Mouse (Mus musculus): ENCODE data around the gene Coa6. TPM values are rescaled to one million over a fixed set of nuclear protein-coding genes. Genes with fewer than 3 reads are reported as not detected.

Coa6 gene
- polyA plus RNA-seq, 1 experiment = 50.2 TPM

GRCm38 (mm10) chr8:126460274-126460673, 38.0 kb downstream of the Coa6 start:
- Histone ChIP-seq H3K27me3 (ENCODE audit: control insufficient read depth, insufficient read depth, low read length) (no peaks in the 10 kb centered on the region), H3K4me1 (ENCODE audit: control insufficient read depth, insufficient read depth, insufficient read length, low read length) (no peaks in the 10 kb centered on the region)
- WGBS = 52% methylated on average over 3 of the region's 3 CpGs

GRCm38 (mm10) chr8:126461735-126462134, 39.4 kb downstream of the Coa6 start:
- no peak overlapping the region for H3K27ac ChIP-seq (ENCODE audit: insufficient read depth, low read depth, low read length)
- peaks cover 16% of the 10 kb centered on the region; the same call in 1 of the 2 replicates for H3K36me3 ChIP-seq (ENCODE audit: control insufficient read depth, insufficient read depth, low read length)
- WGBS = 66% methylated on average over 7 of the region's 7 CpGs
- H3K4me1 ChIP-seq (ENCODE audit: control insufficient read depth, insufficient read depth, insufficient read length, low read length) = no peaks in the 10 kb centered on the region
- H3K4me3 ChIP-seq (ENCODE audit: low read depth, low read length) = no peak overlapping the region
- H3K27me3 ChIP-seq (ENCODE audit: control insufficient read depth, insufficient read depth, low read length) = no peaks in the 10 kb centered on the region
- no peak for TF ChIP-seq POLR2A (IDR thresholded peaks at IDR 0.05; ENCODE audit: low read depth, low read length)
- no peak for TF ChIP-seq CTCF (IDR thresholded peaks at IDR 0.05; ENCODE audit: extremely low read depth, insufficient read length, insufficient replicate concordance, low read depth, low read length)

More at GRCm38 (mm10) chr8:126460274-126460673, 38.0 kb downstream of the Coa6 start:
- H3K27ac ChIP-seq (ENCODE audit: insufficient read depth, low read depth, low read length) = no peak overlapping the region
- H3K36me3 ChIP-seq (ENCODE audit: control insufficient read depth, insufficient read depth, low read length) = peaks cover 17% of the 10 kb centered on the region
- no peak overlapping the region for H3K4me3 ChIP-seq (ENCODE audit: low read depth, low read length)
- TF ChIP-seq CTCF (IDR thresholded peaks at IDR 0.05; ENCODE audit: extremely low read depth, insufficient read length, insufficient replicate concordance, low read depth, low read length) (peak; percentile 68; the same call in 1 of the 2 replicates), POLR2A (IDR thresholded peaks at IDR 0.05; ENCODE audit: low read depth, low read length) (no peak)

- 59% methylated on average over 7 of the region's 7 CpGs for WGBS
- no peak overlapping the region for H3K27ac ChIP-seq (ENCODE audit: insufficient read depth, low read depth, low read length)
- no peak overlapping the region for H3K4me3 ChIP-seq (ENCODE audit: low read depth, low read length)
- no peak for TF ChIP-seq CTCF (IDR thresholded peaks at IDR 0.05; ENCODE audit: extremely low read depth, insufficient read length, insufficient replicate concordance, low read depth, low read length)
- no peak for TF ChIP-seq POLR2A (IDR thresholded peaks at IDR 0.05; ENCODE audit: low read depth, low read length)
- no peaks in the 10 kb centered on the region for H3K27me3 ChIP-seq (ENCODE audit: control insufficient read depth, insufficient read depth, low read length)
- H3K4me1 ChIP-seq (ENCODE audit: control insufficient read depth, insufficient read depth, insufficient read length, low read length) = no peaks in the 10 kb centered on the region
- peaks cover 21% of the 10 kb centered on the region for H3K36me3 ChIP-seq (ENCODE audit: control insufficient read depth, insufficient read depth, low read length)
Measured at GRCm38 (mm10) chr8:126464071-126464470, 41.8 kb downstream of the Coa6 start.

GRCm38 (mm10) chr8:126473802-126474298, 51.5 kb downstream of the Coa6 start:
- Histone ChIP-seq H3K36me3 (ENCODE audit: control insufficient read depth, insufficient read depth, low read length) (peaks cover 7% of the 10 kb centered on the region), H3K4me1 (ENCODE audit: control insufficient read depth, insufficient read depth, insufficient read length, low read length) (peaks cover 4% of the 10 kb centered on the region; the same call in 1 of the 2 replicates), H3K27me3 (ENCODE audit: control insufficient read depth, insufficient read depth, low read length) (no peaks in the 10 kb centered on the region), H3K4me3 (ENCODE audit: low read depth, low read length) (peak overlapping the region; percentile 89), H3K27ac (ENCODE audit: insufficient read depth, low read depth, low read length) (no peak overlapping the region)
- 6% methylated on average over 16 of the region's 16 CpGs for WGBS
- no peak for TF ChIP-seq CTCF (IDR thresholded peaks at IDR 0.05; ENCODE audit: extremely low read depth, insufficient read length, insufficient replicate concordance, low read depth, low read length)
- TF ChIP-seq POLR2A (IDR thresholded peaks at IDR 0.05; ENCODE audit: low read depth, low read length) = no peak

GRCm38 (mm10) chr8:126474299-126475187, 52.2 kb downstream of the Coa6 start, which contains the start of gene Tarbp1:
Tarbp1 (minus strand) TSS chr8:126475065.
- peaks cover 4% of the 10 kb centered on the region; the same call in 1 of the 2 replicates for H3K4me1 ChIP-seq (ENCODE audit: control insufficient read depth, insufficient read depth, insufficient read length, low read length)
- no peaks in the 10 kb centered on the region for H3K27me3 ChIP-seq (ENCODE audit: control insufficient read depth, insufficient read depth, low read length)
- H3K27ac ChIP-seq (ENCODE audit: insufficient read depth, low read depth, low read length) = peak within 1 kb of the TSS; percentile 14; the same call in 1 of the 2 replicates
- no peak for TF ChIP-seq CTCF (IDR thresholded peaks at IDR 0.05; ENCODE audit: extremely low read depth, insufficient read length, insufficient replicate concordance, low read depth, low read length)
- TF ChIP-seq POLR2A (IDR thresholded peaks at IDR 0.05; ENCODE audit: low read depth, low read length) = peak; percentile 41
- under 1% methylated on average over 124 of the region's 124 CpGs for WGBS
- peaks cover 4% of the 10 kb centered on the region for H3K36me3 ChIP-seq (ENCODE audit: control insufficient read depth, insufficient read depth, low read length)
- peak within 1 kb of the TSS; percentile 89 for H3K4me3 ChIP-seq (ENCODE audit: low read depth, low read length)

Other genes with a start within 250 kb of the Coa6 start
- gene Slc35f3, start 124.0 kb upstream of the Coa6 start, polyA plus RNA-seq (2012; rRNA removed) = not detected in 2 replicates
- gene Tarbp1, start 52.5 kb downstream of the Coa6 start, polyA plus RNA-seq (2012; rRNA removed) = 1.3 and 1.7 TPM in 2 replicates
- 50.5 and 91.6 TPM in 2 replicates for gene Irf2bp2, start 171.5 kb downstream of the Coa6 start, polyA plus RNA-seq (2012; rRNA removed)

Measured in small intestine, adult 2 months (tissue).